Mouse (Mus musculus) lung, postnatal 0 days (tissue): ENCODE measurements around the gene Mfsd4b2. TPM values are rescaled to one million over a fixed set of nuclear protein-coding genes. Genes with fewer than 3 reads are reported as not detected.
"Not testable (repeated sequence)": the region's sequence is repeated elsewhere in the genome, so short reads cannot be mapped to it uniquely, and the experiment has no call there.

Experiments used
- ATAC-seq: fragments of 200-750 bp; cut with Nextera tagmentation; 2 replicates; pipeline ENCODE4 v1.8.0; 2017; ENCODE audit warnings: moderate library complexity
- DNase-seq: peaks from one replicate; pipeline ENCODE4 v3.0.0-alpha.2; 2016; ENCODE audit warnings: low spot score
- H3K27ac ChIP-seq: fragments of 300-500 bp; sonication (generic); 2 replicates; pipeline ENCODE4 v1.5.1; 2014; ENCODE audit warnings: antibody characterized with exemption, mild to moderate bottlenecking, low read length, mixed read lengths
- H3K27me3 ChIP-seq: fragments of 300-500 bp; sonication (generic); replicated peaks from 2 replicates; pipeline ENCODE4 v1.6.1; 2014; ENCODE audit warnings: low read length, mixed read lengths; ENCODE audit not compliant: insufficient read depth
- H3K36me3 ChIP-seq: fragments of 300-500 bp; sonication (generic); 2 replicates; pipeline ENCODE4 v1.6.1; 2014; ENCODE audit warnings: low read length, mixed read lengths; ENCODE audit not compliant: insufficient read depth
- H3K4me1 ChIP-seq: fragments of 300-500 bp; sonication (generic); 2 replicates; pipeline ENCODE4 v1.6.1; 2014; ENCODE audit warnings: antibody characterized with exemption, low read depth, low read length, mixed read lengths; ENCODE audit not compliant: insufficient read depth
- H3K4me2 ChIP-seq: fragments of 300-500 bp; sonication (generic); replicated peaks from 2 replicates; pipeline ENCODE4 v1.6.1; 2014; ENCODE audit warnings: low read depth, mild to moderate bottlenecking, low read length, moderate library complexity, mixed read lengths
- H3K4me3 ChIP-seq: fragments of 300-500 bp; sonication (generic); 2 replicates; pipeline ENCODE4 v1.5.1; 2014; ENCODE audit warnings: low read depth, low read length
- H3K9ac ChIP-seq: fragments of 300-500 bp; sonication (generic); replicated peaks from 2 replicates; pipeline ENCODE4 v1.6.1; 2014; ENCODE audit warnings: low read depth, mild to moderate bottlenecking
- H3K9me3 ChIP-seq: fragments of 300-500 bp; sonication (generic); 2 replicates; pipeline ENCODE4 v1.6.1; 2016; ENCODE audit warnings: low read length, mixed read lengths
- CTCF ChIP-seq: IDR thresholded peaks from 2 replicates; pipeline ENCODE4 v1.5.1; 2016; ENCODE audit warnings: antibody characterized with exemption, mild to moderate bottlenecking
- EP300 ChIP-seq: IDR thresholded peaks from 2 replicates; pipeline ENCODE4 v1.6.1; 2016; ENCODE audit warnings: antibody characterized with exemption, mild to moderate bottlenecking, control low read depth
- WGBS: fragments of 180-500 bp; shearing (Covaris S2); extraction: QIAGEN DNeasy Blood & Tissue Kit; methylation state at CpG from one replicate; pipeline ENCODE4 v1.1.7; 2014; 5-methylcytosine and 5-hydroxymethylcytosine counted together
- polyA plus RNA-seq: library from polyadenylated mRNA; unstranded; fragments of >200 nt; fragmentation: Nextera tagmentation; extraction: Ambion mirVana; gene quantifications from 2 replicates; pipeline ENCODE4 v1.2.1, GENCODE M21; 2015

The Mfsd4b2 gene
- polyA plus RNA-seq, 1 experiment from 2014 or later, result not detected

DNA sequence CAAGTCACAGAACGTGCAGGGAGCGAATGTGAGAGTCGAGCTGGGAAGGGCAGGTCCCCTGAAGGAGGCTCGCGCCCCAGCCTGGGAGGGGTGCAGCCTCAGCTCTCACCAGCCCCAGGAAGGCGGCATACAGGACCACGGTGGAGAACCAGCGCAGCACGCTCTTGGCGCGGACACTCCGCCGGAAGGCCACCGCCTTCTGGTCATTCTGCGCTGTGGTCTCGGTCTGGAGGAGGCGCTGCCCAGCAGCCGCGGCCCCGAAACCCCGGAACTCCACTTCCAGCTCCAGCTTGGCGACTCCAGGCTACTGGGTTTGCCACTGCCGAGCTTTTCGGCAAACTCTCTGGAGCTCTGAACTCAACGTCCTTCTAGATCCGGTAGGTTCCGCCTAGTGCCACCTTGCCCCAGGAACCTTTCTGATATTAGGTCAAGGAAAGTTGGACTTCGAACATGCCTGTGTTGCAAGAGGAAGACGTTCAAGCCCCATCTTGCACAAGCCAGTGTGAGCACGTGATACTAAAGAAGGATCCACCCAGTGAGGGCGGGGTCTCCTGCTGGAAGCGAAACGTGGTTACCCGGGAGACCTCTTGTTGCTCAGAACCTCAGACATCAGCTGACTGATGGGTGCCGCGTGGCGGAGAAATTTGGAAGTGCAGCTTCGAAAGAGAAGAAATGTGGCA, 33.2 kb upstream of the Mfsd4b2 start, which contains the start of gene Mfsd4b3:
Mfsd4b3 (minus strand) TSS at position 393 of the 680 bp plus-strand sequence.
- H3K4me3 ChIP-seq, result peak within 1 kb of the TSS; percentile 44
- no peaks in the 10 kb centered on the region for H3K27me3 ChIP-seq
- TF ChIP-seq CTCF (peak; percentile 88), EP300 (peak; percentile 29; the same call in 1 of the 2 replicates)
- H3K4me2 ChIP-seq, result peak within 1 kb of the TSS; percentile 79
- no peaks in the 10 kb centered on the region for H3K9me3 ChIP-seq
- ATAC-seq, result peak; percentile 100
- H3K36me3 ChIP-seq, result no peaks in the 10 kb centered on the region
- DNase-seq, result peak; percentile 99
- H3K4me1 ChIP-seq, result peaks cover 6% of the 10 kb centered on the region; the same call in 1 of the 2 replicates
- H3K9ac ChIP-seq, result no peak within 1 kb of the TSS; the same call in 1 of the 2 replicates
- under 1% methylated on average over 32 of the region's 38 CpGs for WGBS
- H3K27ac ChIP-seq, result peak within 1 kb of the TSS; percentile 70

DNA sequence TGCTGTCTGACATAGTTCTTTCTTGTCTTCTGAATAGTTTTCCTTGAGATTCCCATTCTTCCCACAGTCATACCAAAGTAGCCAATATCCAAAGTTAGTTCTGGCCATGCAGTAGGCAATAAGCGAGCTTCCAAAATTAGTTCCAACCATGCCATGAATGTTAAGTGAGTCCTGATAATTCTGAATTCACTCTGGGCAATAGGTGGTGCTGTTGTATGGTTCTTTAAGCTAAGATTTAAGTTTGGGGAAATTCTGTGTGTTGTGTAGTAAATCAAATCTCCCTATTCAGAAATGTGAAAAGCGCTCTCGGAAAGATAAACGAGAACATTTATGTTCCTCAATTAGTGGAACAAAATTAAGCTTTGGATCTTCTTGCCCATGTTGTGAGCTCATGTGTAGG, 31.5 kb upstream of the Mfsd4b2 start:
- peak; percentile 53 for TF ChIP-seq CTCF
- no peak for TF ChIP-seq EP300

DNA sequence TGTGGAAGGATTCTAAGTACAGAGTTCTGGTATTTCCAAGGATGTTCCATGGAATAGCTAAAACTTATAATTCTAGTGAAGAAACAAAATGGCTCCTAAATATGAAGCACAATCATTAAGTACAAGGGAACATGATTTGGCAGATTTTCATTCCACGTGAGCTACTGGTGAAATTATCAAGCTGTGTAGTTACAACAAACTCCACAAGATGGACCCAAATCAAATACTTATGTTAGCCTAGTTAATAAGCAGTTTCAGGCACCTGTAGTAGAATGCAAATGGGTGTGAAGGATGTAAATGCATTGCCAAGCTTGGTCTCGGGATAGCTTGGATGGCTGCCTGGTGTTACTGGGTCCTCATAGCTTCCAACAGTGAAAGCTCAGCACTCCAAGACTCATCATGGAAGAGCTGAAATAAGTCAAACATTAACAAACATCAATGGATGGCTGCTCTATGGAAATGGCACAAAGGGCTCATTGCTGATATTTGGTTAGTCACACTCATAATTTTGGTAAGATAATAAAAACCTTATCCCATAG, 29.7 kb upstream of the Mfsd4b2 start:
- 55% methylated on average over 2 of the region's 2 CpGs for WGBS

More for the DNA sequence above, 31.5 kb upstream of the Mfsd4b2 start:
- Histone ChIP-seq H3K36me3 (no peaks in the 10 kb centered on the region), H3K27me3 (no peaks in the 10 kb centered on the region), H3K4me2 (no peak overlapping the region), H3K9ac (no peak overlapping the region), H3K4me3 (no peak overlapping the region), H3K9me3 (no peaks in the 10 kb centered on the region), H3K4me1 (peaks cover 6% of the 10 kb centered on the region; the same call in 1 of the 2 replicates), H3K27ac (no peak overlapping the region)
- 71% methylated on average over 4 of the region's 4 CpGs for WGBS
- ATAC-seq (no peak), DNase-seq (peak; percentile 41)

DNA sequence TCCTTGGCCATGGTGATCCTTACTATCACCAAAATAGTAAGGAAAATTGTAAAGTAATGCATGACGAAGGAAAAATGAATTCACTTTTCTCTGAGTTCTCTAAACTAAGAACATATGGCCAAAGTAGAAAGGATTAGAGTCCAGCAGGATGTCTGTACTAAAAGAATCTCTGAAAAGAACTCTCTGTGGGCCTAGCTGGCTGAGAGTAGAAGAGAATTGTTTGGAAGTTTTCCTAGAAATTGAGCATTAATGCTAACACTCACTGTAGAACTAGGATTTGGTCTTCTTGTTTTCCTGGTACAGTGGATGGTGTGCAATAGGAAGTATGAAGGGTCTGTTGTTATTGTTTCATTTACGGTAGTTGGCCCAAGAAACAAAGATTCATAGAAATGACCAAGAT, 28.4 kb upstream of the Mfsd4b2 start:
- H3K9ac ChIP-seq, result no peak overlapping the region
- H3K4me1 ChIP-seq, result peaks cover 6% of the 10 kb centered on the region; the same call in 1 of the 2 replicates
- WGBS, result 65% methylated on average over 2 of the region's 2 CpGs
- H3K4me2 ChIP-seq, result no peak overlapping the region
- no peak overlapping the region for H3K4me3 ChIP-seq
- H3K9me3 ChIP-seq, result no peaks in the 10 kb centered on the region
- ATAC-seq (no peak), DNase-seq (no peak)
- H3K27ac ChIP-seq, result no peak overlapping the region
- no peak for TF ChIP-seq EP300
- no peak for TF ChIP-seq CTCF
- no peaks in the 10 kb centered on the region for H3K27me3 ChIP-seq
- no peaks in the 10 kb centered on the region for H3K36me3 ChIP-seq

More for the DNA sequence above, 29.7 kb upstream of the Mfsd4b2 start:
- Histone ChIP-seq H3K9me3 (no peaks in the 10 kb centered on the region), H3K9ac (no peak overlapping the region), H3K27ac (no peak overlapping the region), H3K27me3 (no peaks in the 10 kb centered on the region), H3K36me3 (no peaks in the 10 kb centered on the region), H3K4me3 (no peak overlapping the region), H3K4me2 (no peak overlapping the region), H3K4me1 (peaks cover 6% of the 10 kb centered on the region; the same call in 1 of the 2 replicates)
- DNase-seq (no peak), ATAC-seq (no peak)
- TF ChIP-seq CTCF, result no peak

DNA sequence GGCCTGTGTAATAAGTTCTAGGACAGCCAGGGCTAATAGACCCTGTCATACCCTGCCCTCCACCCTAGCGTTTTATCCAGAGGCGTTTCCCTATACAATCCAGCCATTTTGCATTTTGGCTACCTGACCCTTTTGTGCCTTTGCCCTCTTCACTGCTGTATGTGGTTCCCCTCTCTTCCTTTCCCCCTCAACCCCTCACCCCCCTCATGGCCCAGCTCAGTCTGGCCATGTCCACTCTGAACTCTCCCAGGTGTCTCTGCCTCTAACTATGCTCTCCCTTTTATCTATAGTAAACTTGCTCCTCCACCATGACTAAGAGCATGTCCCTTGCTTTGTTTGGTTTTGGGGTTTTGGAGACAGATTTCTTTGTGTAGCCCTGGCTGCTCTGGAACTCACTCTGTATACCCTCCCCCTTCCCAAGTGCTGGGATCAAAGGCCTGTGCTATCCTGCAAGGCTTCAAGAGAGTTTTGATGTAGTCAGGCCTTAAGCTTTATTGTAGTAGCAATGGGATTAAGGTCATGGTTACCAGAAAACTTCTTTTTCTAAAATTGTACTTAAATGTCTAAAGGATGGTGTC, 22.7 kb upstream of the Mfsd4b2 start:
- TF ChIP-seq EP300, result no peak
- no peak for TF ChIP-seq CTCF
- Histone ChIP-seq H3K36me3 (no peaks in the 10 kb centered on the region), H3K27me3 (no peaks in the 10 kb centered on the region), H3K9ac (no peak overlapping the region), H3K4me3 (no peak overlapping the region), H3K27ac (no peak overlapping the region), H3K4me2 (no peak overlapping the region), H3K4me1 (no peaks in the 10 kb centered on the region), H3K9me3 (no peaks in the 10 kb centered on the region)
- DNase-seq, result no peak
- whole genome bisulfite sequencing, result 83% methylated on average over 2 of the region's 2 CpGs
- ATAC-seq, result no peak

DNA sequence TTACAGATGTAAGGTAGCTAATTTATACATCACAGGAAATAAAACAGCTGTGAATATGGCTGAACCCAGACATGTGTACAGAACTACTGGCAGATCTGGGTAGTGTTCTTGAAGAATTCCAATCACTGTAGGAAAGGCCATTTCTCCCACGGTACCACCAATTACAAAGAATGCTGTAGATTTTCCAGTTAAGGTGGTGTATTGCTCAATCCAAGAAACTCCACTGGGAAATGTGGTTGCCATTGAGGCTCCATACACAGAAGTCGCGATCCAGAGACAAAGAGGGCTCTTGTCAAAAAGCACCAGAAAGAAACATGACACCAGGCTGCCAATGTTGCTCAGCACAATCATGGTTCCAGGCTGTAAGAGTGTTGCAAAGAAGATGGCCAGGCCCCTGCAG, 20.5 kb upstream of the Mfsd4b2 start:
- not testable (repeated sequence) for H3K4me3 ChIP-seq, H3K9me3 ChIP-seq, H3K27me3 ChIP-seq, H3K4me1 ChIP-seq, DNase-seq, H3K27ac ChIP-seq, H3K4me2 ChIP-seq, H3K36me3 ChIP-seq, H3K9ac ChIP-seq, ATAC-seq
- WGBS, result 68% methylated on average over 3 of the region's 3 CpGs
